Mouse (Mus musculus) lung, adult 10 weeks (tissue): ENCODE measurements around the gene Dffa. TPM values are rescaled to one million over a fixed set of nuclear protein-coding genes. Genes with fewer than 3 reads are reported as not detected.

ENCODE experiments used
- polyA plus RNA-seq: library from polyadenylated mRNA; stranded (reverse); fragments of 350-450 nt; fragmentation: Illumina TruSeq; extraction: RNeasy Lipid Tissue Mini Kit (QIAGEN cat#74804); gene quantifications from one replicate; pipeline ENCODE4 v1.2.3, GENCODE M21; 2014; ENCODE audit warnings: low read depth, low replicate concordance; ENCODE audit not compliant: insufficient read depth

Dffa gene
- polyA plus RNA-seq: 10.8 TPM

GRCm38 (mm10) chr4:149103875-149104561, at the start of gene Dffa:
Gene Dffa, plus strand, starts transcription at chr4:149104146.

GRCm38 (mm10) chr4:149099369-149100017, 4.5 kb upstream of the Dffa start, which contains the start of gene Pex14:
Gene Pex14, minus strand, starts transcription at chr4:149099876.

GRCm38 (mm10) chr4:149126663-149127062, 22.7 kb downstream of the Dffa start, which contains the start of gene Cort:
Gene Cort, minus strand, starts transcription at chr4:149126763.

GRCm38 (mm10) chr4:149136982-149137770, 33.2 kb downstream of the Dffa start, which contains the start of gene Cenps:
Gene Cenps, minus strand, starts transcription at chr4:149137629.

GRCm38 (mm10) chr4:149166215-149166946, 62.4 kb downstream of the Dffa start, which contains the start of gene Pgd:
Gene Pgd, minus strand, starts transcription at chr4:149166771.

Other genes with a start within 250 kb of the Dffa start
- 23.7 TPM for gene Pex14, start 4.3 kb upstream of the Dffa start, polyA plus RNA-seq
- gene Cort, start 22.6 kb downstream of the Dffa start, polyA plus RNA-seq: not detected
- 2.0 TPM for gene Cenps, start 33.5 kb downstream of the Dffa start, polyA plus RNA-seq
- gene Pgd, start 62.6 kb downstream of the Dffa start, polyA plus RNA-seq: 76.2 TPM
- gene Kif1b, start 203.5 kb downstream of the Dffa start, polyA plus RNA-seq: 14.1 TPM